Mouse (Mus musculus) neutrophil, adult 5-6 weeks (primary cell): ENCODE measurements around the gene Synrg. TPM values are rescaled to one million over a fixed set of nuclear protein-coding genes. Genes with fewer than 3 reads are reported as not detected.

ENCODE experiments used
- ATAC-seq: fragments of 151-379, 151-347 bp; 2 replicates; pipeline ENCODE4 v1.8.0; 2017; ENCODE audit warnings: mild to moderate bottlenecking, moderate TSS enrichment; ENCODE audit not compliant: insufficient number of reproducible peaks, poor library complexity, low FRiP score, severe bottlenecking; ENCODE audit errors: extremely low read depth
- total RNA-seq: library from RNA; stranded (forward); fragments of 200-1000 nt; gene quantifications from 2 replicates; pipeline ENCODE4 v1.2.3, GENCODE M21; 2017

Synrg gene
- total RNA-seq, 1 experiment from 2014 or later = 35.6 TPM

DNA sequence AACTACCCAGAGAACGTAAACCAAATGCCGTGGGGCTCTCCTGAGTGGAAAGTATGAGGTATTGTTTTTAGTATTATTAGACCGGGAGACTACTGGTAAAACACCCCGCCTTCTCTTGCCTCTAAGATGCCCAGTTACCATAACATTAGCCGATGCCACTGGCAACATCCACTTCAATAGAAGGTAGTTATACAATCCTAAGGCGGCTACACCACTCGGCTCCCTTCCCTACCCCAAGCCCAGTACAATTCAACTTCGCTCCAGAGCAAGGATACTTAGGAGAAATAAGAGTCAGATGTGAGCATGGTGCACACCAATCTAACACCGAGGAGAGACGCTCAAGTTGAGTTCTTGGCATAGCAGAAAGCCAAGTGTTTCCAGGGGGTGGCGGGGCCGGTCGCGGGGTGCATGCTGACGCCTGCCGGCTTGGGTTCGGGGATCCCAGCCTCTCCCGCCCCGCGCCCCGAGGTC is 103.5 kb downstream of the Synrg start:
- no peak for ATAC-seq

- ATAC-seq = no peak
These were observed 104.2 kb downstream of the Synrg start for GRCm38 (mm10) chr11:84068191-84069033.

DNA sequence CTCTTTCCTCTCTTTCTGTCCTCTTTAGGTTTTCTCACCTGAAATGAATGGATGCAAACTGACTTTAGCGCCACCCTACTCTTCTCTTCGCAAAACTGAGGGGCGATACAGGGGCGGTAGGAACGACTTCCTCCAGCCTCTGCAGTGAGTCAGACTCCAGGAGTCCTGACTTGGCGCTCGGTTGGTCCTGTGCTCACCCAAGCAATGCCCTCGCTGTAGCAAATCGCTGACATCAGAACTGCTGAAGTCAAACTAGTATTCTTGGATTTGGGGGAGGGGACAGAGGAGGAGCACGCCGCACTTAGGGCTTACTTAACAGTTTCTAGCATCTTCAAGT is 104.8 kb downstream of the Synrg start, which contains the start of gene Dusp14:
Dusp14 (minus strand) TSS at position 228 of the 337 bp plus-strand sequence.
- no peak for ATAC-seq

- ATAC-seq = no peak
These were observed 108.8 kb downstream of the Synrg start for GRCm38 (mm10) chr11:84072904-84073651.

GRCm38 (mm10) chr11:84073816-84074764 is 109.9 kb downstream of the Synrg start:
- ATAC-seq = no peak

- ATAC-seq = no peak
These were observed 112.8 kb downstream of the Synrg start for GRCm38 (mm10) chr11:84077008-84077407.

DNA sequence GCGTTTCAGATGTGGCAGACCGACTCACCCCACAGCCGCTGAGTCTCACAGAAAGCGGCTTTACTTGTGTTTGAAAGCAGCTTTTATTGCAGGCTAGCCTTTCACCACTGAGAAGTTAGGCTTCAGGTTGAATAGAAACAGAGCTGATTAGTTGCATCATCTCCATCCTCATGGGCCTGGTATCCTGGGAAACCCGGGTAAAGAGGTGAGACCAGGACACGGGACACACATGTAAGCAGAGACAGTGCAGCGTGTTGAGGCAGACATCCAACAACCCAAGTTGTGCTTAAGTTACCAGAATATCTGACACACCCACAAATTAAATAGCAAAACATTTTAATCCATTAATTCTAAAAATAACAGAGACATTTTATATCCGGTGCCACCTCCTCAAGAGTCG is 114.4 kb downstream of the Synrg start:
- no peak for ATAC-seq

DNA sequence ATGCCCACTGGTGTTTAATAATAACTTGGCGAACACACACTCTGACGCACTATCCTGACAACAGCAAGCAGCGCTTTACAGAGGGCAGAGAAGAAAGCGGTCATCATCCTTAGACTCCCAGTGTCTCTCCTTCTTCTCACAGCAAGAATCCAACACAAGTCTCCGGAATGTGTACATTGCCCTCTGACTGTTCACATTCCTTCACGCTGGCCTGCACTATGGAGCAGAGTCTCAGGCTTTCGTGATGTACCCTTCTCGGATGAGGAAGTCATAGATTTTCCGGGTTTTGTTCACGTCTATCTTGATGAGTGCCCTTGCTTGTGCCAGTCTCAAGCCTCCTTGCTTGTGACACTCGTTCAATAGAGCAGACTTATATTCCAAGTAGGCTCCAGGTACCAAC is 115.1 kb downstream of the Synrg start:
- ATAC-seq = no peak

DNA sequence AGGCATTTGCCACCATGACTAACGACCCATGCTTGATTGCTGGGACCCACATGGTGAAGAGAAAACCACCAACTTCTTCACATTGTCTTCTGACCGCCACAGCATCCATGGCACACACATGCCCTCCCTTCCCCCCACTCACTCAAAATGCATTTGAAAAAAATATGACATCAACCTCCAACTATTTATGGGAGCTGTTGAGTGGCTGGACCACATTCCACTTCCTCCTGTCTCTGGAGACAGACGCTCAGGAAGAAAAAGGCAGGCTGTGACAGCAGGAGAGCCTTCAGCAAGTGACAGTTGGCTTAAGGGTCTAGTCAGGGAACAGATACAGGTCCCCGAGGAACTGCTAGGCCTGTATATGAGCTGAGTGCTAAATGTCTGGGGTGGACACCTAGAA is 115.7 kb downstream of the Synrg start:
- ATAC-seq = no peak

DNA sequence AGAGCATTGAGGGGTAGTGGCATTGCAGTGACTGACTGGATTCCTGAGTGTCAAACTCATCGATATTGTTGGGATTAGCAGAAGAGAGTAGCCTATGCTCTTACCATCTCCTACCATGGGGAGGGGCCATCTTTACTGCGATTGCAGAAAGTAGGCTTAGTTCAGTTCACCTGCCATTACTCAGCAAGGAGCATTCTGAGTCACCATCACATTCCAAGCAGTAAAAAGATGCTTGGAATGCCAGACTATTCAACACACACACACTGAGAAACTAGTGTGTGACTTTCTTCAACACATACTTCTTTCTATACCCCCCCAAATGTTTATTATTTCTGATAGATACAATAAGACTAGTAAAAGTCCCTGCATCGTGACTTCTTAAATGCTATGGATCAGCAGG is 116.1 kb downstream of the Synrg start:
- ATAC-seq = no peak

- no peak for ATAC-seq
These were observed 117.7 kb downstream of the Synrg start for GRCm38 (mm10) chr11:84081901-84082300.

DNA sequence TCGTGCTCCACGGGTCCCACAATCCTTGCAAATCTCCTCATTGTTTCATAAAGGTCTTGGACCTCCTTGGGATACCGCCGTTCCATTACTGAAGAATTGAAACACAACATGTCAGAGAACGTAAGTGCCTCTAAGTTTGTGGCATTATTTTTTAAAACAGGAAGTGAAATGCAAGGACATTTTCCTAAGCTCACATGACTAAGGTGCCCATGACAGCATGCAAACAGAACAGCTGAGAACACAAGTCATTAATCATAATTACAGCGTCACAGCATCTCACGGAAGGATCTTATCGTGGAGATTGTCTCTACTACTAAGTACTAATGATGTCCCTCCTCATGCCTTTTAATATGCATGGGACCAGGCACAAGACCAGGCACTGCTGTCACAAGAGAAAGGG is 126.3 kb downstream of the Synrg start:
- ATAC-seq = no peak

Other genes with a start within 250 kb of the Synrg start
- 177 and 234 TPM in 2 replicates for gene Wfdc21, start 217.5 kb upstream of the Synrg start, total RNA-seq
- 39.9 and 41.6 TPM in 2 replicates for gene Heatr6, start 210.7 kb upstream of the Synrg start, total RNA-seq
- gene Hnf1b, start 114.4 kb upstream of the Synrg start, total RNA-seq = 0.58 TPM in 1 of 2 replicates, not detected in the other
- 71.0 and 73.2 TPM in 2 replicates for gene Ddx52, start 22.4 kb upstream of the Synrg start, total RNA-seq
- gene Dusp14, start 104.8 kb downstream of the Synrg start, total RNA-seq = 1.3 TPM in 1 of 2 replicates, not detected in the other
- gene Tada2a, start 165.2 kb downstream of the Synrg start, total RNA-seq = 4.2 and 4.4 TPM in 2 replicates
- gene Acaca, start 165.2 kb downstream of the Synrg start, total RNA-seq = 18.0 and 23.2 TPM in 2 replicates
- gene Gm11437, start 203.0 kb downstream of the Synrg start, total RNA-seq = not detected in 2 replicates